Mouse (Mus musculus): ENCODE results near the gene Gm17079.
"Not testable (repeated sequence)": the region's sequence is repeated elsewhere in the genome, so short reads cannot be mapped to it uniquely, and the experiment has no call there.

Gm17079 gene

DNA sequence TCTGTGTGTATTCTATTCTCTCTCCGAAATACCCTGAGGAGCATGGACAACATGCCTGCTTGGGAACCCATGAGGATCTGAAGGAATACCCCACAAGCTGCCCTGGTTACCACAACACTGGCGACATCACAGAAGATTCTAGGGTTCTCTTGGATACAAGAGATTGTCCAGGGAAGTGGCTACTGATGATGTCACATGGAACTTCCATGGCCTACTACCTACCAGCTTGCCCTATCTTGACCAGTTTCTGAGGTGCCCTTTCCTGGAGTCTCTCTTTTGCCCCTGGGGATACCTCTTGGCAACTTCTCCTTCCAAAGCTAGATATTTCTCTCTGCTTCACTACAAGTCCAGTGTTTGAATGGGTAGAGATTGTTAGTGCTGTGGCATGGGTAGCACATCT is at the start of gene Gm17079:
Gene Gm17079 (minus strand): TSS at position 101 of the 400 bp plus-strand sequence.
- not testable (repeated sequence) for TF ChIP-seq GATA4 (IDR thresholded peaks at IDR 0.05; ENCODE audit: insufficient replicate concordance, low read length)

DNA sequence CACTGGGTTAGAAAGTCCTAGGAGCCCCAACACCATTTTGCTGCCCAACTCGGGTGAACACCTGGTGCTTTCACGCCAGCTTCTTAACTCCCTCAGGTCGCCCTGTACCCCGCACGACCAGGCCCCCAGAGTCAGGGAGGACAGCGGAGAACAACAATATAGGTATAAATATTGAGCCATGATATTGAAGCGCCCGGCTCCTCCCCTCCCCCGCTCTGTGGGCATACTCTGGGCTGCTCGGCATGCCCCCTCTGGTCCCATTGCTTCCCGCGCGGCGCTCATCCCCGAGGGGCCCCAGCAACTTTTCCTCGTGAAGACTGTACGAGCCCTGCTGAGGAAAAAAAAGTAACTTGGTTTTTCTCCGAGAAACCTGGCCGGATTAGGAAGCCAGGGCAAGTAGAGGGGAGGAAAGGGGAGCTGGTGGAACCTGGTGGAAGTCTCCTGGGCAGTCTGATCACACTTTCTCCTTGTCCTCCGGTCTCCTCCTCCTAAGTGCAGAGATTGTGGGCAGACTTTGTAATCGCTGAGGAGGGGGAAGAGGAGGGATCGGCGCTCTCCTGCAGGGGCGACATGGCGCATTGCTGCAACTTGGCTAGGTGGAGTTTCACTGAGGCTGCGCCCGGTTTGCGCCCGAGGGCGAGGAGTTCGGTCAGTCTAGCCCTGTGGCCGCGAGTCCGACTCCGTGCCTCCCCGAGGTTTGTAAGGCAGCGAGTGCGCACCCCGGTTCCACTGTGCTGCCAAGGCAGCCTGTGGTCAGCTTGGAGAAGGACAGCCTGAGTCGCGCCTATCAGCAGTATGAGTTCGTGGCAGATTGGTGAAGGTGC is 45.3 kb upstream of the Gm17079 start:
- no peak for TF ChIP-seq GATA4 (IDR thresholded peaks at IDR 0.05; ENCODE audit: insufficient replicate concordance, low read length)

DNA sequence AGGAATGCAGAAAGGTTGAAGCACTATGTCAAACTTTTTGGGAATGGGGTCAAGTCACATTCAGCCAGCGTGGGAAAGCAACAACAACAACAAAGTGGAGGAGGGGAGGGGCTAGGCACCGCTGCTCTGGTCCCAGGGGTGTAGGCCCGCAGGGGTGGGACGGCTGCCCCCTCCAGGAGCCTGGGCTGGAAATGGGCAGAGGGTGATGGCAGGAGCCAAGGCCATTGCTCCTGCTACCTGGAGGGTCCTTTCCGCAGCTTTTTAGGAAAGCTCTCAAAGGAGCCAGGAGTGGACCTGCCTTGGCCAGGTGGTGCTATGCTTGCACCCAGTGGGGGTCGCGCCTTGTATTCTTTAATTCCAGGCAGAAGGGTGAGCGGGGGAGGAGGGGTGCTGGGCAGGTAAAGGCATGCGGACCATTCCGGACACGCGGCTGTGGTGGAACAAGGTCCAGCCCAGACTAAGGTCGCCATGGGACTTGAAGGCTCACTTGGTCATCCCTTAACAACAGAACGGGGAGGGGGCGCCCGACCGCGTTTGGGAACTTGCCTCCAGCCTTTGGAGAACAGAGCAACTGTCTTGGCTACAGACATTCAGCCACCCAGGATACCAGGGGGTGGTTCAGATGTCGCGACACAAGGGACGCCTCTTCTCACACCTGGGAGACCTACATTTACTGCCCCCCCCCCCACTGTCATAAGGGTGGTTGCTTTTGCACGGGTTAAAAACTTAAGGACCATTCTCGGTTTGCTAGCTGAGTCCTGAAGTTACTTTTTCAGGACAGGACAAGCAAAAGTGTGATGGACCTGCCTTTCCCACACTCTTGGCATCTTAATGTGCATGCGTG is 44.1 kb upstream of the Gm17079 start:
- no peak for TF ChIP-seq GATA4 (IDR thresholded peaks at IDR 0.05; ENCODE audit: insufficient replicate concordance, low read length)

DNA sequence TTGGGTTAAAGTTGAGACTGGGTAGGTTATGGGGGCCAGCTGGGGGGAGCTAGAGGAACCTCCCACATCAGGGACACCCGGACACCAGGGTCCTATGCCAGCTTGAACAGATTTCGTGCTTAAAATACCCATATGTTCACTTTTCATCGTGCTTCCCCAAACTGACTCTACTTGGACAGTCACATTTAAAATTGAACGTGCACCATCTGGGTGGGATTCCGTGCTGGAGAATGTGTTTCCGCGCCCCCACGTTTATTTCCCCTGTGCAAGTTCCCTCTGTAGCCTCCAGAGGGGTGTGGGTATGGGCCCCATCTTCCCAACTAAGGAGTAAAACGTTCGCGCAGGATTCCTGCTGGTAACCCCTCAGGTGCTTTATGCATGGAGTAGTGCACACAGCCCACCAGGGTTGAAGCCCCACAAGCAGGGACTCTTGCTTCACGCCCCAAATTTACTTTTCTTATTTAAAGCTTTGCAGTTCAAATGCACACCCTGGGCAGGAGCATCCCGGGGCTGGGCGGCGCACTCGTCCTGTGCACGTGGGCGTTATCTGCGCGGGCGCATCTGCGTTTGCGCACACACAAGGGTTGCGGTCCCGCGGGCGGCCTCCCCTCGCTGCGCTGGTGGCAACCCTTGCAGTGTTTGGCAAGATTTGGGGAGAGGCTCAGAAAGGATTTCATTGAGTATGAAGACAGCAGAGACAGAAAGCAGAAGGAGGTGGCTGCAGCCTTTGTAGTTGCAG is 43.3 kb upstream of the Gm17079 start:
- TF ChIP-seq GATA4 (IDR thresholded peaks at IDR 0.05; ENCODE audit: insufficient replicate concordance, low read length), result no peak

DNA sequence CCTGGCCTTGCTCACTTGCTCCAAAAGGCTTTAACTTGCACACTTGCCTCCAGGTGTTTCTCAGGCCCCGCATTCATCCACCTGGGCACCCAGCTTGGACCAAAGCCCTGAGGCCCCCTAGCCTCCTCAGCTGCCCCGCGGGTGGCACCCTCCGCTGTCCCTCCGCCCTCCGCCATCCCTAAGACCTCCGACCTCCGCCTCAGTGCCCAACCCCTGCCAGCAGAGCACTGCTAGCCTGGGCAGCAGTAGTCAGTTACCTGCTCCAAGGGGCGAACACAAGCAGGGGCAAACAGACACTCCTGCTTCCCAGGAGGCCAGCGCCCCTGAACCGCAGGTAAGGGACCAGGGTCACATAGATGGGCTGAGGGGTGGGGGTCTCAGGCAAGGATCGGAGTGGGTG is 42.7 kb upstream of the Gm17079 start:
- no peak for TF ChIP-seq GATA4 (IDR thresholded peaks at IDR 0.05; ENCODE audit: insufficient replicate concordance, low read length)

DNA sequence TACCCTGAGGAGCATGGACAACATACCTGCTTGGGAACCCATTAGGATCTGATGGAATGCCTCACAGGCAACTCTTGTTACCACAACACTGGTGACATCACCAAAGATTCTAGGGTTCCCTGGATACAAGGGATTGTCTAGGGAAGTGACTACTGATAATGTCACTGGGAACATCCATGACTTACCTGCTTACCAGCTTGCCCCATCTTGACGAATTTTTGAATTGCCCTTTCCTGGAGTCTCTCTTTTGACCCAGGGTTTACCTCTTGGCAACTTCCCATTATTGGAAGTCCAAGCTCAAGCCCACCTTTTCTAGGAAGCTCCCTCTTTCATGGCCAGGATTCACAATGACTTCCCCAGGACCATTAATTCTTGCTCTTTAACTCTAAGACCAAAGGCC is 21.8 kb upstream of the Gm17079 start, which contains the start of gene Gm5800:
Gene Gm5800 (minus strand): TSS at position 101 of the 400 bp plus-strand sequence.
- no peak for TF ChIP-seq GATA4 (IDR thresholded peaks at IDR 0.05; ENCODE audit: insufficient replicate concordance, low read length)

DNA sequence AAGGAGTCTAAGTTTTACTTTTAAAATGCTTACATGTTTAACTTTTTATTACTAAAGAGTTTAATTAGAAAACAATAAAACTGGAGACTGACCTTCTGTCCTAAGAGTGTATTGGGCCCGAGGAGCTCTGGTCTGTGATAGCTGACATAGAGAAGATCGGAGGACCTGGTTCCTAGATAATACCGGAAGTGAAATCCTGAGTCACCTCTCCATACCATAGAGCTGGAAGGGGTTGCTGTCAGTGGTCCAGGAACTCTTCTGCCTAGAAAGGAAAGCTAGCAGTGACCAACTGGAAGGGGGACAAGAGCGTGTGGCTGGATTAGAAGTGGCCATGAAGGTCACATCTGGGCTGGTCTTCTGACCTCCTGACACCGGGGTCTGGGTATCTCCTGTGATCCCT is 18.0 kb downstream of the Gm17079 start:
- TF ChIP-seq GATA4 (IDR thresholded peaks at IDR 0.05; ENCODE audit: insufficient replicate concordance, low read length), result no peak
